Mouse (Mus musculus) CH12.LX (cell line): Measurements from ENCODE around the gene Ccdc93. TPM values are rescaled to one million over a fixed set of nuclear protein-coding genes. Genes with fewer than 3 reads are reported as not detected.

ENCODE experiments used
- DNase-seq: peaks from one replicate; pipeline ENCODE4 v3.0.0-alpha.2; 2013; ENCODE audit errors: extremely low read depth
- H3K27ac ChIP-seq: 2 replicates; pipeline ENCODE4 v1.5.1; 2012; ENCODE audit warnings: low read depth, mild to moderate bottlenecking, control low read depth, moderate library complexity; ENCODE audit not compliant: insufficient read depth
- H3K27me3 ChIP-seq: replicated peaks from 2 replicates; pipeline ENCODE3; 2012; ENCODE audit warnings: inconsistent platforms
- H3K36me3 ChIP-seq, 2 experiments: replicated peaks in 1 of 2; 2 replicates each; pipeline versions ENCODE3 to v1.6.1; 2012; ENCODE audit warnings: inconsistent platforms in 1 of 2, low read length in 1 of 2, mild to moderate bottlenecking in 1 of 2, mixed read lengths in 1 of 2, moderate library complexity in 1 of 2; ENCODE audit not compliant: control insufficient read depth in 1 of 2, insufficient read depth in 1 of 2
- H3K4me1 ChIP-seq, 2 experiments: 2 replicates each; pipeline ENCODE4 v1.6.1; 2012; ENCODE audit warnings: inconsistent platforms in 1 of 2, moderate library complexity in 1 of 2; ENCODE audit not compliant: insufficient read depth in 2 of 2, control insufficient read depth in 1 of 2
- H3K4me2 ChIP-seq: 2 replicates; pipeline ENCODE4 v1.6.1; 2012; ENCODE audit warnings: low read depth, mild to moderate bottlenecking, control low read depth; ENCODE audit not compliant: poor library complexity, insufficient read depth, severe bottlenecking
- H3K4me3 ChIP-seq, 3 experiments: fragments of 150-350 bp in 1 of 3; sonication (generic) in 1 of 3; replicated peaks in 1 of 3; 2 replicates each; pipeline versions ENCODE3 to v1.5.1; 2011 to 2012; ENCODE audit warnings: low read depth in 2 of 3, low read length in 2 of 3, mild to moderate bottlenecking in 2 of 3, moderate library complexity in 2 of 3, control low read depth in 1 of 3, improper control_type of control experiment in 1 of 3, inconsistent platforms in 1 of 3, mixed read lengths in 1 of 3; ENCODE audit not compliant: poor library complexity in 1 of 3
- H3K79me2 ChIP-seq: replicated peaks from 2 replicates; pipeline ENCODE4 v1.6.1; 2012; ENCODE audit warnings: mild to moderate bottlenecking, moderate library complexity; ENCODE audit not compliant: control insufficient read depth, poor library complexity, insufficient read depth, severe bottlenecking; ENCODE audit errors: extremely low read depth
- H3K9ac ChIP-seq: 2 replicates; pipeline ENCODE4 v1.6.1; 2012; ENCODE audit warnings: low read depth, mild to moderate bottlenecking, control low read depth, moderate library complexity; ENCODE audit not compliant: insufficient read depth
- H3K9me3 ChIP-seq: replicated peaks from 2 replicates; pipeline ENCODE3; 2012; ENCODE audit warnings: low read length, inconsistent platforms, mixed read lengths
- BHLHE40 ChIP-seq: IDR thresholded peaks from 2 replicates; pipeline ENCODE4 v1.6.1; 2011; ENCODE audit warnings: mild to moderate bottlenecking, low read depth, low read length, improper control_type of control experiment
- CHD1 ChIP-seq: IDR thresholded peaks from 2 replicates; pipeline ENCODE4 v1.6.1; 2012; ENCODE audit warnings: low read depth, low read length, improper control_type of control experiment, inconsistent platforms
- CHD2 ChIP-seq: IDR thresholded peaks from 2 replicates; pipeline ENCODE4 v1.6.1; 2011; ENCODE audit warnings: low read length, improper control_type of control experiment
- CTCF ChIP-seq, 2 experiments: IDR thresholded peaks in 1 of 2; conservative IDR thresholded peaks in 1 of 2; 2 replicates each; pipeline ENCODE4 v1.5.1; 2011 to 2012; ENCODE audit warnings: low read depth in 2 of 2, low read length in 2 of 2, improper control_type of control experiment in 1 of 2, inconsistent platforms in 1 of 2, mild to moderate bottlenecking in 1 of 2, moderate library complexity in 1 of 2
- E2F4 ChIP-seq: IDR thresholded peaks from 2 replicates; pipeline ENCODE4 v1.6.1; 2011; ENCODE audit warnings: low read depth, low read length, improper control_type of control experiment; ENCODE audit not compliant: insufficient replicate concordance
- GABPA ChIP-seq: IDR thresholded peaks from 2 replicates; pipeline ENCODE4 v1.6.1; 2012; ENCODE audit warnings: low read depth, low read length, improper control_type of control experiment, inconsistent platforms; ENCODE audit not compliant: insufficient replicate concordance
- IRF4 ChIP-seq: IDR thresholded peaks from 2 replicates; pipeline ENCODE4 v1.6.1; 2014; ENCODE audit warnings: low read depth, mild to moderate bottlenecking, inconsistent platforms, low read length, improper control_type of control experiment
- KAT2A ChIP-seq: IDR thresholded peaks from 2 replicates; pipeline ENCODE4 v1.6.1; 2012; ENCODE audit warnings: low read length, improper control_type of control experiment, inconsistent platforms; ENCODE audit not compliant: insufficient replicate concordance
- MAFK ChIP-seq: IDR thresholded peaks from 2 replicates; pipeline ENCODE4 v1.6.1; 2011; ENCODE audit warnings: low read length, improper control_type of control experiment; ENCODE audit not compliant: insufficient replicate concordance
- MAX ChIP-seq: IDR thresholded peaks from 2 replicates; pipeline ENCODE4 v1.6.1; 2011; ENCODE audit warnings: low read length, improper control_type of control experiment
- MYC ChIP-seq: IDR thresholded peaks from 2 replicates; pipeline ENCODE4 v1.6.1; 2011; ENCODE audit warnings: low read depth, mild to moderate bottlenecking, improper control_type of control experiment, low read length
- NRF1 ChIP-seq: IDR thresholded peaks from 2 replicates; pipeline ENCODE4 v1.6.1; 2014; ENCODE audit warnings: low read depth, mild to moderate bottlenecking, inconsistent platforms, low read length, improper control_type of control experiment, moderate library complexity
- POLR2A ChIP-seq: IDR thresholded peaks from 2 replicates; pipeline ENCODE4 v1.6.1; 2011; ENCODE audit warnings: low read depth, mild to moderate bottlenecking, improper control_type of control experiment, low read length
- RAD21 ChIP-seq: IDR thresholded peaks from 2 replicates; pipeline ENCODE4 v1.6.1; 2011; ENCODE audit warnings: low read depth, mild to moderate bottlenecking, low read length, improper control_type of control experiment, moderate library complexity
- SMC3 ChIP-seq: IDR thresholded peaks from 2 replicates; pipeline ENCODE4 v1.6.1; 2011; ENCODE audit warnings: low read depth, low read length, improper control_type of control experiment
- USF1 ChIP-seq: IDR thresholded peaks from 2 replicates; pipeline ENCODE4 v1.6.1; 2014; ENCODE audit warnings: low read depth, mild to moderate bottlenecking, inconsistent platforms, low read length, improper control_type of control experiment
- USF2 ChIP-seq: conservative IDR thresholded peaks from 2 replicates; pipeline ENCODE4 v1.6.1; 2011; ENCODE audit warnings: low read depth, low read length, improper control_type of control experiment
- ZC3H11A ChIP-seq: IDR thresholded peaks from 2 replicates; pipeline ENCODE4 v1.6.1; 2012; ENCODE audit warnings: low read depth, mild to moderate bottlenecking, inconsistent platforms, low read length, improper control_type of control experiment
- ZMIZ1 ChIP-seq: IDR thresholded peaks from 2 replicates; pipeline ENCODE4 v1.6.1; 2012; ENCODE audit warnings: low read depth, mild to moderate bottlenecking, inconsistent platforms, low read length, improper control_type of control experiment
- ZNF384 ChIP-seq: IDR thresholded peaks from 2 replicates; pipeline ENCODE4 v1.6.1; 2012; ENCODE audit warnings: low read depth, low read length, improper control_type of control experiment, inconsistent platforms
- dilution Hi-C: fragments of 300-500 bp; cut with MboI; formaldehyde crosslinking; loops from 2 replicates; pipeline ENCODE4 v1.14.3; 2020; ENCODE audit warnings: low sequenced_read_pairs; ENCODE audit not compliant: extremely low pct_unique_long_range_greater_than_20kb, extremely low pct_ligation_motif_present
- in situ Hi-C: fragments of 300-500 bp; cut with MboI; formaldehyde crosslinking; loops from 3 replicates; pipeline ENCODE4 v1.14.3; 2019; ENCODE audit warnings: low sequenced_read_pairs, low pct_ligation_motif_present, low pct_unique_long_range_greater_than_20kb, mixed read lengths
- polyA plus RNA-seq: library from polyadenylated mRNA; unstranded; fragments of >175 nt; gene quantifications from 2 replicates; pipeline ENCODE4 v1.2.1, GENCODE M21; 2012; ENCODE audit warnings: low read depth; ENCODE audit not compliant: insufficient read length
- total RNA-seq, 2 experiments: library from RNA; depleted of rRNA; stranded (reverse); fragments of 300-350 nt in 1 of 2; fragments of >200 nt in 1 of 2; gene quantifications; 2 replicates each; pipeline ENCODE4 v1.2.3; 2012 to 2014

Gene Ccdc93
- total and polyA plus RNA-seq, 3 experiments: 21.0 to 34.0 (median 23.7) TPM

DNA sequence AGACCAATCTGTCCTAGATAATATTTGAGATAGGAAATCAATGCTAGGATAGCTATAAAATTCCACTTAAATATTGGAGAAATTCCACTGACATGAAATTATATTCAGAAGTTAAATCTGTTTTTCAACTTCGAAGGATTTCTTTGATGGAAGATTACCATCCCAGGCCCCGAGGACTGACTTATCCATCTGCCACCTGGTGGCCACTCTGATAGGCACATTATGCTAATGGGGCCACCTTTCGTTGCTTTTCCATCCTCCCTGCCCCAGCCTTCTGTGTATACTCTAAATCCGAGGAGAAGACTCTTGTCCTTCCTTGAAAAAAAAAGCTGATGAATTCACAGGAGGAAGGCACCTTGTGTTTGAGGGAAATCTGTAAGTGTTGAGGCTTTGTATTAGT lies 11.8 kb upstream of the Ccdc93 start:
- Histone ChIP-seq H3K79me2 (no peaks in the 10 kb centered on the region), H3K9ac (no peak overlapping the region; the same call in 1 of the 2 replicates), H3K27ac (no peak overlapping the region), H3K36me3 (no peaks in the 10 kb centered on the region), H3K27me3 (no peaks in the 10 kb centered on the region), H3K4me1 (peaks cover 2 to 17% of the 10 kb centered on the region in 2 experiments), H3K4me3 (no peak overlapping the region), H3K9me3 (no peaks in the 10 kb centered on the region), H3K4me2 (peak overlapping the region; percentile 64; the same call in 1 of the 2 replicates)
- in situ Hi-C loops (loop anchor here (25.0 kb wide), 1 partner anchor 832 kb away; no protein-coding TSS in a partner anchor), dilution Hi-C loops (no loop called here)
- peak; percentile 53 for DNase-seq
- peak; percentile 29 for TF ChIP-seq RAD21
- TF ChIP-seq CTCF (conservative IDR thresholded peaks at IDR 0.05 in 1 of 2, IDR thresholded peaks at IDR 0.05 in 1 of 2; ENCODE audit: low read depth in 2 of 2, low read length in 2 of 2): peak; percentile 25 to 75; a peak in 2 of 4 replicates
- TF ChIP-seq CHD1: no peak
- TF ChIP-seq SMC3: peak; percentile 61

DNA sequence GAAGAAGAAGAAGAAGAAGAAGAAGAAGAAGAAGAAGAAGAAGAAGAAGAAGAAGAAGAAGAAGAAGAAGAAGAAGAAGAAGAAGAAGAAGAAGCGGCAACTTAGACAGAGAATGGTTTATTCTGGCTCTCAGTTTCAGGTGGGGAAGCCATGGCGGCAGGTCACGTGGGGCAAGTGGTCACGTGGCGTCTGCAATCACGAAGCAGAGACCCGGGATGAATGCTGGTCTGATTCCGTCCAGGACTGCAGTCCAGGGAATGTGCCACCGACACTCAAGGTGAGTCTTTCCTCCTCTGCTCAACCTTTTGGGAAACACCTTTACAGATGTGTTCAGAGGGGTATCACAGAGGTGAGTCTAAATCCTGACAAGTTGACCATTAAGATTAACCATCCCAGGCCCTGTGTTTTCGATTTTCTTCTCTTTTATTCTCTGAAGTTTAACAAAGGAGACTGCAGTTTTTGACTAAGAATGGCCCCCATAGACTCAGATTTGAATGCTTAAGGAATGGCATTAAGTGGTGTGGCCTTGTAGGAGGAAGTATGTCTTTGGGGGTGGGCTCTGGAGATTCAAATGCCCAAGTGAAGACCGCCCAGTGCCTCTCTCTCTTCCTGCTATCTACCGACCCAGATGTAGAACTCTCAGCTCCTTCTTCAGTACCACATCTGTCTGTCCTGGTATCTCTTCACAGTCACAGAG lies 11.1 kb upstream of the Ccdc93 start:
- Histone ChIP-seq H3K36me3 (no peaks in the 10 kb centered on the region), H3K27me3 (no peaks in the 10 kb centered on the region), H3K79me2 (no peaks in the 10 kb centered on the region), H3K27ac (no peak overlapping the region), H3K4me3 (no peak overlapping the region), H3K4me1 (peaks cover 2 to 17% of the 10 kb centered on the region in 2 experiments), H3K9me3 (no peaks in the 10 kb centered on the region), H3K9ac (no peak overlapping the region; the same call in 1 of the 2 replicates), H3K4me2 (peak overlapping the region; percentile 5; the same call in 1 of the 2 replicates)
- TF ChIP-seq ZC3H11A (no peak), NRF1 (no peak), USF2 (peak; percentile 90), MAX (peak; percentile 85), USF1 (peak; percentile 86), BHLHE40 (peak; percentile 82), POLR2A (0 out of 2 replicates have a peak, but pooled peaks have one; percentile 18)
- in situ Hi-C loops: loop anchor here (25.0 kb wide), 1 partner anchor 832 kb away; no protein-coding TSS in a partner anchor
- dilution Hi-C loops: no loop called here
- DNase-seq: no peak

DNA sequence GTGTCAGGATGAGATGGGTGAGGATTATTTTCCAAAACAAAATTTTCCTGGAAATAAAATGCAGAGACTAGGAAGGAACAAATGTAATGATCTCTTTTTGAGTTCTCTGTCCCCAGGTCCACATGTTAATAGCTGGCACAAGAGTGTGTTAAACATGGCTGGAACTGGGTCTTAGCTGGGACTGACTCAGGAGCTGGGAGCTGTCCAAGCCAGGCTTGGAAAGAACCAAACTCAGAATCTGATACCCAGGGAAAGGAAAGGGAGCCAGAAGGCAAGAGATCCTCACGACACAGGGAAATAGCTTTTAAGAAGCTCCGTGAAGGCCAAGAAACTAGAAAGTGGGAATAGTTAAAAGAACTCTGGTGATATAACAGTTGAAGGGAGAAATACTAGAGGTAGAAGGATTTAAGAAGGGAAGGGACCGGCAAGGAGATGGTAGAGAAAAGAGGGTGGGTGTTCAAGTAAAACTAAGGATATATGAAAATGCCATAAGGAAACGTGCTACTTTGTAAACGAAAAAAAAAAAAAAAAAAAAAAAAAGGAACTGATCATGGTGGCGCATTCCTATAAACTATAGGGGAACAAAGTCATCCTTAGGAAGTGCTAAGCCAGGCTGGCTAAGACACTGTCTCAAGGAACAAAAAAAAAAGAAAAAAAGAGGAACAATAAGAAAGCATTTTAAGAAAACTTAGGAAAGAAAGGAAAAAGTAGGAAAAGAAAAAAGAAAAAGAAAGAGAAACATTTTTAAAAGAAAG lies 489 bp upstream of the Ccdc93 start:
- Histone ChIP-seq H3K36me3 (peaks cover 2 to 12% of the 10 kb centered on the region in 2 experiments), H3K27me3 (no peaks in the 10 kb centered on the region), H3K4me2 (peak overlapping the region; percentile 77), H3K9me3 (no peaks in the 10 kb centered on the region), H3K79me2 (peaks cover 17% of the 10 kb centered on the region; the same call in 1 of the 2 replicates), H3K4me3 (peak overlapping the region in 2 of 3 experiments; percentile 18 to 96), H3K9ac (peak overlapping the region; percentile 43), H3K4me1 (peaks cover 6 to 43% of the 10 kb centered on the region in 2 experiments), H3K27ac (no peak overlapping the region)
- TF ChIP-seq USF1 (no peak), KAT2A (no peak), CHD2 (no peak), E2F4 (no peak), NRF1 (no peak), GABPA (no peak), MAX (no peak), MYC (0 out of 2 replicates have a peak, but pooled peaks have one; percentile 10), ZNF384 (peak; percentile 62), MAFK (no peak), RAD21 (no peak), IRF4 (no peak), ZMIZ1 (no peak)
- dilution Hi-C loops (no loop called here), in situ Hi-C loops (no loop called here)
- DNase-seq: no peak
